Mouse (Mus musculus) ovary, postnatal 14 days (tissue): ENCODE data around the gene Commd1.

Experiments
- DNase-seq: peaks from one replicate; pipeline ENCODE4 v3.0.0; 2022; ENCODE audit warnings: low spot score

Gene Commd1

DNA sequence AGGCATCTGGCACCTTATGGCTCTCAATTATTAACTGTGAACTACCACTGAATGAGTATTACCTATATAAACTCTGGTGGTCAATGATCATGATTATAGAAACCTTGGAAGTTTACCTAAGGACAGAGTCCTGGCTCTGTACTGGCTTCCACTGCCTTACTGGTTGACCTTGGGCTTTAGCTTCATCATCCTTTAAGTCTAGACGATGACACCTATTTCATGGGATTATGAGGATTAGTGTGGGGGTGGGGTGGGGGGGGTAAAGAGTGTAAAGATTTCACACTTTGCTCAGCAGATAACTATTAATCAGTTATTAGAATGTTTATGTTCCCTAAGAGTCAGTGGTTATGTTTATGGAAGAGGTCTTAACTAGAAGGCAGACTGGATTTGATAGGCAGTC is 7.6 kb upstream of the Commd1 start:
- no peak for DNase-seq

- peak; percentile 45 for DNase-seq
Measured at GRCm38 (mm10) chr11:22987357-22987756, 5.2 kb upstream of the Commd1 start.

DNA sequence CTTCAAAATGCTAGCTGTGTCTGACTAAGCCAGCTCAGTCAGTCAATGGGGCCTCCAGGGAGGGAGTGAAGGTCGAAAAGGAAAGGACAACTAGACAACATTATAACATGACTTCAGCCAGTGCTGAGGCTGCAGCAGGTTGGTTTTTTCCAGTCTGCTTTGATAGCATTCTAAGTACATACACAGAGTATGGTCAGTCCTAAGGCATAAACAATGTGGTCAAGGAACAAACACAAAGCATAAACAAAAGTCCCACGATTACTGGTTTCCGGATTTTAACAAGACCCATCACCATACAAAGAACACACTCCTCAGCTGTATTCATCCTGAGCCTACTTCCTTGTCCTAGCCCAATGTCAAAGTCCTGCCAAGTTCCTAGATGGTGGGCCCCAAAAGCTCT is 3.3 kb upstream of the Commd1 start:
- no peak for DNase-seq

GRCm38 (mm10) chr11:22982846-22983245 is 664 bp upstream of the Commd1 start:
- DNase-seq, result no peak

- no peak for DNase-seq
Measured at GRCm38 (mm10) chr11:22981543-22981950, 635 bp downstream of the Commd1 start.

DNA sequence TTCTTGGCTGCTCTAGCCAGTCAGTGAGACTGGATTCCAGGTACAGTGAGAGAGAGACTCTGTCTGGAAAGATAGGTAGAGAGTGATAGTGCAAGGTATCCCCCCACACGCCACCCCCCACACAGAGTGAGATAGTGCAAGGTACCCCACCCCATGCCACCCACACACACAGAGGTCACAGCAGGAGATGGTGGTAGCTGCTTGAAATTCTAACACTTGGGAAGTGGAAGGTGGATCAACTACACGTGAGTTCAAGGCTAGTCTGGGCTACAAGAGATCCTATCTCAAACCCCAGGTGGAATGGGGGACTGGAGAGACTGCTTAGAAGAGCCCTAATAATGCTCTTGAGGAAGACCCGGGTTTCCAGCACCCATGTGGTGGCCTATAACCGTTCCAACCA is 1.1 kb downstream of the Commd1 start:
- DNase-seq, result no peak

DNA sequence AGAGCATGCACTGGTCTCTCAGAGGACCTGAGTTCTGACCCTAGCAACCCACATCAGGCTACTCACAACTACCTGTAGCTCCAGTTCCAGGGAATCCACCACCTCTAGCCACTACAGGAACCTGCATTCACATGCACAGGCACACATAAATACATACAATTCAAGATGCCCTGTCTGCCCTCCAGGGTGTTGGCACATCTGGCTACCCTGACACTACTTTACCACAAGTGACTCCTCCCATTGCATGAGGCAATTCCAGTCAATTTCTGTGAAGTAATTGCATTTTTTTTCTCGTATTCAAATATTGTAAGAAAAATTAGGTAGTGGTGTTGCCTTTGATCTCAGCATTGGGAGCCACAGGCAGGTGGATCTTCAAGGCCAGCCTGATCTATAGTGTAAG is 3.0 kb downstream of the Commd1 start:
- DNase-seq, result no peak

DNA sequence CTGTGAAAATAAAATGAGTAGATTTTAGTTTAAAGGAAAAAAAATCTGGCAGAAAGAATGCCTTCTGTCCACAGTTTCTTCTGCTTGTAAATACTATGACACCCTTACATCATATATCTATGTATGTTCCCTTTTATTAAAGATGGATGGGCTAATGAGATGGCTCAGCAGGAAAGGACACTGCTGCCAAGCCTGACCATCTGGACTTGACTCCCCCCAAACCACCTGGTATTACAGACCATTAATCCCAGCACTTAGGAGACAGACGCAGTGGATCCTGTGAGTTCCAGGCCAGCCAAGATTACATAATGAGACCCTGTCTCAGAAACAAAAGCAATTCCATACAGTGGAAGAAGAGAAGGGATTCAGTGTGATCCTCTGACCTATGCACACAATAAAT is 3.5 kb downstream of the Commd1 start:
- no peak for DNase-seq

- no peak for DNase-seq
Measured at GRCm38 (mm10) chr11:22978215-22978614, 4.0 kb downstream of the Commd1 start.

GRCm38 (mm10) chr11:22973599-22973998 is 8.6 kb downstream of the Commd1 start:
- DNase-seq, result no peak

- peak; percentile 61 for DNase-seq
Measured at GRCm38 (mm10) chr11:22972746-22973526, 9.2 kb downstream of the Commd1 start.

DNA sequence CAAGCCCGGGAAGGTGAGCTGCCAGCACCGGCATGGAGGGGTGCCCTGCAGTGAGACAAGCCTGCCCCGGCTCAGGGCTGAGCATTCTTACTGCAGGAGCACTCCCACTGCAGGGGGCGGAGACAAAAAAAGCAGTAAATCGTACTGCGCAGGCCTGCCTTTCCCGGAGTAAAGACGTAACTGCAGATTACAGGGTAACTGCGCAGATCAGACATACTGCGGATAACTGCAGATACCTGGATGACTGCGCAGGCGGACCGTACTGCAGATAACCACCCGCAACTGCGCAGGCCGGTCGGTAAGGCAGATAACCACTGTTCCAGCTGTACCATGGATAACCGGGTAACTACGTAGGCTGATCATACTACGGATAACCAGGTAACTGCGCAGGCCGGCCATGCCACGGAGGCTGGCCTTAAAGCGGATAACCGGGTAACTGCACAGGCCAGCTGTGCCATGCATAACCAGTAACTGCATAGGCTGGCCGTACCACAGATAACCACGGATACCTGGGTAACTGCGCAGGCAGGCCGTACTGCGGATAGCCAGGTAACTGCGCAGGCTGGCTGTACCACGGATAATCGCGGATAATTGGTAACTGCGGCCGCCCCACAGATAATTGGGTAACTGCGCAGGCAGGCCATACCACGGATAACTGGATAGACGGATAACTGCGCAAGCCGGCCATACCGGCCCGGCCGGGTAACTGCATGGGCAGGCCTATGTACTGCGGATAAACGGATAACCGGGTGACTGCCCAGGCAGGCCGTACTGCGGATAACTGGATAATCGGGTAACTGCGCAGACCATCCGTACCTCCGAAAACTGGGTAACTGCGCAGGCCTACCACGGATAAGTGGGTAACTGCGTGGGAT is 10.1 kb downstream of the Commd1 start, which contains the start of gene Zrsr1:
Gene Zrsr1, plus strand, starts transcription at position 171 of the 875 bp plus-strand sequence.
- DNase-seq, result peak; percentile 39

DNA sequence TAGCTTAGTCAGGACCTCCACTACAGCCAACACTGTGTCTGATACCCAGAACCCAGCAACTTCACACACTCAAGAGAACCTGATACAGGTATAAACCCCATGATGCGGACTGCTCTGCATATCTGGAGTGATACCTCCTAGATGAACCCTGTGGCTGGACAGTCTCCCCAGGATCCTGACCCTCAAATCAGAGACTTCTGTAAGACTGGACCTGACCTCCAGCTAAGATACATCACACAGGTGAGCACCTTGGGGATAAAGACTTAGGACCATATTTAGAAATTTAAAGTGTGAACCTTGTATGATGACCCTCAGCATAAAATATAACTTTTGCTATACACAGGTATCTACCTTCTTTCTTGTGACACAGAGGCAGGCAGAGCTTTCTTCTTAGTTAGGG is 11.6 kb downstream of the Commd1 start:
- DNase-seq, result no peak

DNA sequence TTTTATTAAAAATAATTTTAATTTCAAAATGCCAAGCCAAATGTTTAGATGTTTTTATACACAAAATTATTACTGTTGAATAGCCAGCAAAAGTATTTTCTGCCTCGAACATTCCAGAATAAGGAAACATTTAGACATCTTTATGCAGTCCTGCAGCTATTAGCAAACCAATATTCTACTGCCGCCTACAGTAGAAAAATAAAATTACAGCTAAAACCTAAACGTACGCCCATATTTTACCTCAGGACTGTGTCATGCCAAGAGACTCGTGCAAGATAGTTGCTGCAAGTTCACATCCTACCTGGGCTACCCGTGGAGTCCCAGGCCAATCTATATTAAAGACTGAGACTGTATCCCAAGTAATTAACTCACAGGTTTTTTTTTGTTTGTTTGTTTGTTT is 12.7 kb downstream of the Commd1 start:
- DNase-seq, result no peak

- DNase-seq, result no peak
Measured at GRCm38 (mm10) chr11:22965503-22965902, 16.7 kb downstream of the Commd1 start.

GRCm38 (mm10) chr11:22964401-22964800 is 17.8 kb downstream of the Commd1 start:
- no peak for DNase-seq

DNA sequence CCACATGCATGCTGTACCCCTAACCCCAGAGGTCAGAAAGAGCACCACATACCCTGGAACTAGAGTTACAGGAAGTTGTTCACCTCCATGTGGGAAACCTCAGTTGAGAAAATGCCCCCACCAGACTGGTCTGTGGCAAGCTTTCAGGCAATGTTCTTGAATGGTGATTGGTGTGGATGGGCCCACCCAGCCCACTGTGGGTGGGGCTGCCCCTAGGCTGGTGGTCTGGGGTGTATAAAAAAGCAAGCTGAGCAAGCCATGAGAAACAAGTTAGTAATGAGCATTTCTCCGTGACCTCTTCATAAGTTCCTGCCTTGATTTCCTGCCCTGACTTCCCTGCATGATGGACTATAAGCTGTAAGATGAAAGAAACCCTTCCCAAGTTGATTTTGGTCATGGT is 20.1 kb downstream of the Commd1 start:
- DNase-seq, result no peak

- DNase-seq, result no peak
Measured at GRCm38 (mm10) chr11:22957791-22958374, 24.3 kb downstream of the Commd1 start.

DNA sequence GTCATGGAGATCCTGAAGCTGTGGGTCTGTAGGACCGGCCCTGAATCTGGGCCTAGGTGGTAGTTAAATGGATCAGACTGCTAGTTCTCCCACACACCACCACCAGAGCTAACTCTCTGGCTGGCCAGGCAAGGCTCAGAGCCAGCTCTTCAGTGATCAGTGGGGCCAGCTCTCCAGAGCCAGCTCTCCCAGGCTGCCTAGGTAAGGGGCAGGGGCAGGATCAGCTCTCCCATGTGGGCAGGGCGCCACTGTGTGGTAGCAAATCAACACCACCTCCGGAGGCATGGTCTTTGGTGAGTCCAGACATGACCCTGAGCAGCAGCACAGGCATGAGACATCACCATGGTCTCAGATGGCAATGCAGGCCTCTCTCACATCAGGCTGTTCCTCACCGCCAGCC is 25.4 kb downstream of the Commd1 start:
- DNase-seq, result peak; percentile 52

- DNase-seq, result no peak
Measured at GRCm38 (mm10) chr11:22956346-22956745, 25.8 kb downstream of the Commd1 start.

- DNase-seq, result no peak
Measured at GRCm38 (mm10) chr11:22952668-22953067, 29.5 kb downstream of the Commd1 start.

- DNase-seq, result no peak
Measured at GRCm38 (mm10) chr11:22950131-22950530, 32.1 kb downstream of the Commd1 start.

GRCm38 (mm10) chr11:22949101-22949500 is 33.1 kb downstream of the Commd1 start:
- no peak for DNase-seq
